Mouse (Mus musculus): ENCODE data around the gene Hist1h4d. TPM values are rescaled to one million over a fixed set of nuclear protein-coding genes. Genes with fewer than 3 reads are reported as not detected.
"Not testable (repeated sequence)": the region's sequence is repeated elsewhere in the genome, so short reads cannot be mapped to it uniquely, and the experiment has no call there.

Hist1h4d gene
- 34.7 and 35.3 TPM in 2 replicates for polyA plus RNA-seq (2015; fragmentation: Nextera tagmentation; extraction: Ambion mirVana)

- H3K27ac ChIP-seq (ENCODE audit: low read depth, low read length) = peak within 1 kb of the TSS; percentile 68
- peak within 1 kb of the TSS; percentile 47 for H3K4me3 ChIP-seq (ENCODE audit: low read depth, low read length)
- no peaks in the 10 kb centered on the region for H3K9me3 ChIP-seq (ENCODE audit: control insufficient read depth)
- under 1% methylated on average over 43 of the region's 43 CpGs for WGBS
- no peaks in the 10 kb centered on the region; the same call in 1 of the 2 replicates for H3K4me1 ChIP-seq (replicated peaks; ENCODE audit: control insufficient read depth, insufficient read depth, low read length)
- peak; percentile 84 for ATAC-seq
- H3K27me3 ChIP-seq (replicated peaks; ENCODE audit: control insufficient read depth, insufficient read depth, low read length) = no peaks in the 10 kb centered on the region
- peak within 1 kb of the TSS; percentile 73 for H3K4me2 ChIP-seq (replicated peaks; ENCODE audit: low read depth)
- TF ChIP-seq CTCF (IDR thresholded peaks at IDR 0.05; ENCODE audit: low read depth) = no peak
- H3K9ac ChIP-seq (ENCODE audit: low read depth, low read length) = peak within 1 kb of the TSS; percentile 65
- no peaks in the 10 kb centered on the region for H3K36me3 ChIP-seq (ENCODE audit: control insufficient read depth, insufficient read depth)
These were observed at the start of gene Hist1h4d for GRCm38 (mm10) chr13:23581408-23582218. Gene Hist1h4d (plus strand): TSS chr13:23581598.

DNA sequence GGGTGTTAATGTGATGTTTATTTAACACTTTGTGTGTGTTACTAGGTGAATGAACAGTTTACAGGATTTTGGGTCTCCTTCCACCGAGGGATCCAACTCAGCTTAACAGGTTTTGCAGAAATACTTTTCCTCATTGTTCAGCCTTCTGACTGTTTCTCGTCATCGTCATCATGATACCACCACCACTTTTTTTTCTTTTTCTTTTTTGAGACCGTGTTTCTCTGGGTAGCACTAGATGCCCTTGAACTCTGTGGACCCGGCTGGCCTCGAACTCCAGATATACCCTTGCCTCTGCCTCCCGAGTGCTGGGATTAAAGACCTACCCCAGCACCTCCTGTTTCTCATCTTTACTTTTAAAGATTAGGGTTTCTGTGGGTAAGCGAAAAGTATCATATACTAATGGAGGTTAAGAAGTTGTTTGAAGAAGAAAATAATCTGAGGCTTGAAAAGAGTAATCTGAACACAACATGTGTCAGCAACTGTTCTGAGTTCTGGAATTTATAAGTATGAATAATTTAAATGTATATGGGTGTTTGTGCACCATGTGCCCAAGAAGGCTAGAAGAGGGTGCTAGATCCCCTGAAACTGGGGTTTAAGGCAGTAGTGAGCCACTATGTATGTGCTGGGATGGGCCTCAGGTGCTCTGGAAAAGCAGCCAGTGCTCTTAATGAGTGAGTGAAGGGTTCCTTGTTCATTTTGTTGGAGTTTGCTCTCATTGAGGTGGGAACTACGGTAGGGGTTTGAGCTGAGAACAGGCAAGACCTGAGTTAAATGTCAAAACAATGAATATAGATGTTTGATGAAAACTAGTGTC lies 48.9 kb upstream of the Hist1h4d start:
- H3K27ac ChIP-seq (ENCODE audit: low read depth, low read length) = 0 out of 2 replicates have a peak overlapping the region, but pooled peaks have one; percentile 96
- no peak for TF ChIP-seq CTCF (IDR thresholded peaks at IDR 0.05; ENCODE audit: low read depth)
- no peaks in the 10 kb centered on the region for H3K36me3 ChIP-seq (ENCODE audit: control insufficient read depth, insufficient read depth)
- no peak overlapping the region; the same call in 1 of the 2 replicates for H3K9ac ChIP-seq (ENCODE audit: low read depth, low read length)
- H3K27me3 ChIP-seq (replicated peaks; ENCODE audit: control insufficient read depth, insufficient read depth, low read length) = no peaks in the 10 kb centered on the region
- no peaks in the 10 kb centered on the region for H3K9me3 ChIP-seq (ENCODE audit: control insufficient read depth)
- H3K4me1 ChIP-seq (replicated peaks; ENCODE audit: control insufficient read depth, insufficient read depth, low read length) = peaks cover 3% of the 10 kb centered on the region; the same call in 1 of the 2 replicates
- H3K4me3 ChIP-seq (ENCODE audit: low read depth, low read length) = peak overlapping the region; percentile 49
- H3K4me2 ChIP-seq (replicated peaks; ENCODE audit: low read depth) = peak overlapping the region; percentile 74
- WGBS = 17% methylated on average over 9 of the region's 9 CpGs
- ATAC-seq = no peak

- WGBS = under 1% methylated on average over 25 of the region's 53 CpGs
- H3K36me3 ChIP-seq (ENCODE audit: control insufficient read depth, insufficient read depth); H3K9me3 ChIP-seq (ENCODE audit: control insufficient read depth); H3K27me3 ChIP-seq (replicated peaks; ENCODE audit: control insufficient read depth, insufficient read depth, low read length); H3K4me1 ChIP-seq (replicated peaks; ENCODE audit: control insufficient read depth, insufficient read depth, low read length): not testable (repeated sequence)
- Histone ChIP-seq H3K27ac (ENCODE audit: low read depth, low read length) (peak within 1 kb of the TSS; percentile 51), H3K9ac (ENCODE audit: low read depth, low read length) (peak within 1 kb of the TSS; percentile 43; the same call in 1 of the 2 replicates), H3K4me3 (ENCODE audit: low read depth, low read length) (peak within 1 kb of the TSS; percentile 45), H3K4me2 (replicated peaks; ENCODE audit: low read depth) (peak within 1 kb of the TSS; percentile 82)
- TF ChIP-seq CTCF (IDR thresholded peaks at IDR 0.05; ENCODE audit: low read depth) = peak; percentile 20
- ATAC-seq = 0 out of 2 replicates have a peak, but pooled peaks have one; percentile 22
These were observed 47.6 kb upstream of the Hist1h4d start, which contains the start of gene Hist1h2af for GRCm38 (mm10) chr13:23533560-23534367. Gene Hist1h2af (plus strand): TSS chr13:23533906.

- Histone ChIP-seq H3K36me3 (ENCODE audit: control insufficient read depth, insufficient read depth) (no peaks in the 10 kb centered on the region), H3K4me2 (replicated peaks; ENCODE audit: low read depth) (peak overlapping the region; percentile 82), H3K9me3 (ENCODE audit: control insufficient read depth) (no peaks in the 10 kb centered on the region), H3K9ac (ENCODE audit: low read depth, low read length) (peak overlapping the region; percentile 43; the same call in 1 of the 2 replicates), H3K27ac (ENCODE audit: low read depth, low read length) (peak overlapping the region; percentile 51), H3K4me1 (replicated peaks; ENCODE audit: control insufficient read depth, insufficient read depth, low read length) (peaks cover 3% of the 10 kb centered on the region; the same call in 1 of the 2 replicates), H3K4me3 (ENCODE audit: low read depth, low read length) (peak overlapping the region; percentile 45), H3K27me3 (replicated peaks; ENCODE audit: control insufficient read depth, insufficient read depth, low read length) (no peaks in the 10 kb centered on the region)
- under 1% methylated on average over 15 of the region's 15 CpGs for WGBS
- no peak for TF ChIP-seq CTCF (IDR thresholded peaks at IDR 0.05; ENCODE audit: low read depth)
- peak; percentile 48 for ATAC-seq
These were observed 46.8 kb upstream of the Hist1h4d start for GRCm38 (mm10) chr13:23534368-23535131.

- H3K9ac ChIP-seq (ENCODE audit: low read depth, low read length) = peak within 1 kb of the TSS; percentile 43
- not testable (repeated sequence) for H3K4me1 ChIP-seq (replicated peaks; ENCODE audit: control insufficient read depth, insufficient read depth, low read length); H3K27me3 ChIP-seq (replicated peaks; ENCODE audit: control insufficient read depth, insufficient read depth, low read length); H3K36me3 ChIP-seq (ENCODE audit: control insufficient read depth, insufficient read depth); H3K9me3 ChIP-seq (ENCODE audit: control insufficient read depth)
- peak within 1 kb of the TSS; percentile 82 for H3K4me2 ChIP-seq (replicated peaks; ENCODE audit: low read depth)
- peak; percentile 85 for ATAC-seq
- peak within 1 kb of the TSS; percentile 51 for H3K27ac ChIP-seq (ENCODE audit: low read depth, low read length)
- peak within 1 kb of the TSS; percentile 45 for H3K4me3 ChIP-seq (ENCODE audit: low read depth, low read length)
- under 1% methylated on average over 36 of the region's 62 CpGs for WGBS
These were observed 46.0 kb upstream of the Hist1h4d start, which contains the start of gene Hist1h3g for GRCm38 (mm10) chr13:23535137-23536075. Gene Hist1h3g (plus strand): TSS chr13:23535422.
